Mouse (Mus musculus) WW6 (cell line): ENCODE results near the gene Gm20888.
"Not testable (repeated sequence)": the region's sequence is repeated elsewhere in the genome, so short reads cannot be mapped to it uniquely, and the experiment has no call there.

Experiments used
- DNase-seq: peaks from one replicate; pipeline ENCODE4 v3.0.0-alpha.2; 2013; ENCODE audit warnings: low read depth, low spot score

Gene Gm20888

DNA sequence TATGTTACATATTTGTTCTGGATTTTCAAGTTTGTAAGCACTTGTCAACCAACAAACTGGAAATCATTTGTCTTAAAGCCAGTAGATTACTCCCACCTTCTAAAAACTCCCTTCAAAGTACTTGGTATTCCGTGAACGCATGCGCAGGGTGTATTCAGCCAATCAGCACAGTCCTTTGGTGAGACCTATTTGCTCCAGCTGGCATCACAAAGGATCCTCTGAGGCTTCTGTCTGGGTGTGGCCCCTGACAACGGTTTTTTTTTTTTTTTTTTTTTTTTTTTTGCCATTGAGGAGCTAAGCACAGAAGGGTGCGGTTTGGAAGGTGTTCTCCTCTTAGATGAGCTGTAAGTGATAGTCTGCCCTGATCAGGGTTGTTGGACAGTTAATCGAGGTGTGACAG lies at the start of gene Gm20888:
Gene Gm20888, plus strand, starts transcription at position 301 of the 400 bp plus-strand sequence.
- DNase-seq, result not testable (repeated sequence)
